Mouse (Mus musculus): ENCODE measurements around the gene Tmprss11e. TPM values are rescaled to one million over a fixed set of nuclear protein-coding genes. Genes with fewer than 3 reads are reported as not detected.

Tmprss11e gene
- polyA plus RNA-seq (2015; fragmentation: Nextera tagmentation; extraction: Ambion mirVana): not detected in 2 replicates

GRCm38 (mm10) chr5:86745715-86746114, at the start of gene Tmprss11e:
Gene Tmprss11e, minus strand, starts transcription at chr5:86745815.
- no peak within 1 kb of the TSS for H3K4me3 ChIP-seq
- no peaks in the 10 kb centered on the region for H3K27me3 ChIP-seq
- no peaks in the 10 kb centered on the region for H3K9me3 ChIP-seq
- ATAC-seq (replicated peaks): no peak
- H3K4me1 ChIP-seq: peaks cover 3% of the 10 kb centered on the region; the same call in 1 of the 2 replicates
- no peak within 1 kb of the TSS for H3K4me2 ChIP-seq (replicated peaks)
- 74% methylated on average over 4 of the region's 4 CpGs for WGBS
- no peaks in the 10 kb centered on the region for H3K36me3 ChIP-seq
- H3K9ac ChIP-seq (replicated peaks): no peak within 1 kb of the TSS
- no peak within 1 kb of the TSS for H3K27ac ChIP-seq (replicated peaks)

- ATAC-seq (replicated peaks): no peak
These were observed 47.2 kb upstream of the Tmprss11e start for GRCm38 (mm10) chr5:86792807-86793206.

GRCm38 (mm10) chr5:86792249-86792648, 46.6 kb upstream of the Tmprss11e start:
- Histone ChIP-seq H3K27ac (replicated peaks) (no peak overlapping the region), H3K27me3 (no peaks in the 10 kb centered on the region), H3K9me3 (no peaks in the 10 kb centered on the region), H3K4me1 (no peaks in the 10 kb centered on the region), H3K4me2 (replicated peaks) (no peak overlapping the region), H3K4me3 (no peak overlapping the region), H3K9ac (replicated peaks) (no peak overlapping the region), H3K36me3 (no peaks in the 10 kb centered on the region)
- 56% methylated on average over 4 of the region's 4 CpGs for WGBS
- ATAC-seq (replicated peaks): no peak

More at GRCm38 (mm10) chr5:86792807-86793206, 47.2 kb upstream of the Tmprss11e start:
- Histone ChIP-seq H3K27me3 (no peaks in the 10 kb centered on the region), H3K27ac (replicated peaks) (no peak overlapping the region), H3K9me3 (no peaks in the 10 kb centered on the region), H3K9ac (replicated peaks) (no peak overlapping the region), H3K4me1 (no peaks in the 10 kb centered on the region), H3K4me3 (no peak overlapping the region), H3K36me3 (no peaks in the 10 kb centered on the region), H3K4me2 (replicated peaks) (no peak overlapping the region)
- WGBS: 76% methylated on average over 8 of the region's 8 CpGs

- WGBS: 73% methylated on average over 2 of the region's 2 CpGs
- ATAC-seq (replicated peaks): no peak
- Histone ChIP-seq H3K36me3 (no peaks in the 10 kb centered on the region), H3K27ac (replicated peaks) (no peak overlapping the region), H3K4me1 (no peaks in the 10 kb centered on the region), H3K9me3 (no peaks in the 10 kb centered on the region), H3K9ac (replicated peaks) (no peak overlapping the region), H3K27me3 (no peaks in the 10 kb centered on the region), H3K4me2 (replicated peaks) (no peak overlapping the region), H3K4me3 (no peak overlapping the region)
These were observed 44.3 kb upstream of the Tmprss11e start for GRCm38 (mm10) chr5:86789954-86790353.

GRCm38 (mm10) chr5:86786798-86787197, 41.2 kb upstream of the Tmprss11e start:
- no peaks in the 10 kb centered on the region for H3K36me3 ChIP-seq
- ATAC-seq (replicated peaks): no peak
- no peak overlapping the region for H3K4me3 ChIP-seq
- H3K4me2 ChIP-seq (replicated peaks): no peak overlapping the region
- H3K27ac ChIP-seq (replicated peaks): no peak overlapping the region
- no peaks in the 10 kb centered on the region for H3K4me1 ChIP-seq
- H3K9me3 ChIP-seq: no peaks in the 10 kb centered on the region
- H3K9ac ChIP-seq (replicated peaks): no peak overlapping the region
- WGBS: 33% methylated on average over 1 of the region's 1 CpGs
- H3K27me3 ChIP-seq: no peaks in the 10 kb centered on the region

GRCm38 (mm10) chr5:86784205-86784604, 38.6 kb upstream of the Tmprss11e start:
- H3K4me2 ChIP-seq (replicated peaks): no peak overlapping the region
- no peaks in the 10 kb centered on the region for H3K27me3 ChIP-seq
- WGBS: 57% methylated on average over 1 of the region's 1 CpGs
- H3K4me1 ChIP-seq: no peaks in the 10 kb centered on the region
- no peak overlapping the region for H3K9ac ChIP-seq (replicated peaks)
- no peak overlapping the region for H3K27ac ChIP-seq (replicated peaks)
- H3K4me3 ChIP-seq: no peak overlapping the region
- no peaks in the 10 kb centered on the region for H3K9me3 ChIP-seq
- H3K36me3 ChIP-seq: no peaks in the 10 kb centered on the region
- ATAC-seq (replicated peaks): no peak

GRCm38 (mm10) chr5:86783059-86783458, 37.4 kb upstream of the Tmprss11e start:
- Histone ChIP-seq H3K9ac (replicated peaks) (no peak overlapping the region), H3K4me2 (replicated peaks) (no peak overlapping the region), H3K36me3 (no peaks in the 10 kb centered on the region), H3K4me1 (no peaks in the 10 kb centered on the region), H3K27me3 (no peaks in the 10 kb centered on the region), H3K4me3 (no peak overlapping the region), H3K9me3 (no peaks in the 10 kb centered on the region), H3K27ac (replicated peaks) (no peak overlapping the region)
- 67% methylated on average over 8 of the region's 8 CpGs for WGBS
- ATAC-seq (replicated peaks): no peak

GRCm38 (mm10) chr5:86778471-86778870, 32.9 kb upstream of the Tmprss11e start:
- H3K9me3 ChIP-seq: no peaks in the 10 kb centered on the region
- no peak overlapping the region for H3K27ac ChIP-seq (replicated peaks)
- H3K4me2 ChIP-seq (replicated peaks): no peak overlapping the region
- H3K27me3 ChIP-seq: no peaks in the 10 kb centered on the region
- 78% methylated on average over 1 of the region's 1 CpGs for WGBS
- no peaks in the 10 kb centered on the region for H3K36me3 ChIP-seq
- H3K4me3 ChIP-seq: no peak overlapping the region
- no peaks in the 10 kb centered on the region for H3K4me1 ChIP-seq
- ATAC-seq (replicated peaks): no peak
- H3K9ac ChIP-seq (replicated peaks): no peak overlapping the region

- Histone ChIP-seq H3K27ac (replicated peaks) (no peak overlapping the region), H3K9ac (replicated peaks) (no peak overlapping the region), H3K9me3 (no peaks in the 10 kb centered on the region), H3K27me3 (no peaks in the 10 kb centered on the region), H3K4me3 (no peak overlapping the region), H3K4me2 (replicated peaks) (no peak overlapping the region), H3K36me3 (no peaks in the 10 kb centered on the region), H3K4me1 (no peaks in the 10 kb centered on the region)
- 88% methylated on average over 5 of the region's 5 CpGs for WGBS
- ATAC-seq (replicated peaks): no peak
These were observed 31.3 kb upstream of the Tmprss11e start for GRCm38 (mm10) chr5:86776941-86777340.

GRCm38 (mm10) chr5:86771010-86771409, 25.4 kb upstream of the Tmprss11e start:
- H3K9me3 ChIP-seq: no peaks in the 10 kb centered on the region
- ATAC-seq (replicated peaks): no peak
- no peak overlapping the region for H3K9ac ChIP-seq (replicated peaks)
- no peaks in the 10 kb centered on the region for H3K36me3 ChIP-seq
- no peak overlapping the region for H3K4me2 ChIP-seq (replicated peaks)
- no peak overlapping the region for H3K27ac ChIP-seq (replicated peaks)
- H3K4me1 ChIP-seq: no peaks in the 10 kb centered on the region
- no peak overlapping the region for H3K4me3 ChIP-seq
- H3K27me3 ChIP-seq: no peaks in the 10 kb centered on the region

- WGBS: 38% methylated on average over 3 of the region's 3 CpGs
- Histone ChIP-seq H3K27me3 (no peaks in the 10 kb centered on the region), H3K9me3 (no peaks in the 10 kb centered on the region)
These were observed 23.5 kb upstream of the Tmprss11e start for GRCm38 (mm10) chr5:86769015-86769658.

GRCm38 (mm10) chr5:86742796-86743195, 2.8 kb downstream of the Tmprss11e start:
- no peak overlapping the region for H3K9ac ChIP-seq (replicated peaks)
- H3K4me2 ChIP-seq (replicated peaks): no peak overlapping the region
- no peak for ATAC-seq (replicated peaks)
- H3K4me3 ChIP-seq: no peak overlapping the region
- H3K9me3 ChIP-seq: no peaks in the 10 kb centered on the region
- H3K4me1 ChIP-seq: peaks cover 3% of the 10 kb centered on the region; the same call in 1 of the 2 replicates
- no peaks in the 10 kb centered on the region for H3K27me3 ChIP-seq
- WGBS: 75% methylated on average over 3 of the region's 3 CpGs
- H3K27ac ChIP-seq (replicated peaks): no peak overlapping the region
- H3K36me3 ChIP-seq: no peaks in the 10 kb centered on the region

More at GRCm38 (mm10) chr5:86769015-86769658, 23.5 kb upstream of the Tmprss11e start:
- Histone ChIP-seq H3K4me1 (no peaks in the 10 kb centered on the region), H3K36me3 (no peaks in the 10 kb centered on the region), H3K9ac (replicated peaks) (no peak overlapping the region), H3K27ac (replicated peaks) (no peak overlapping the region), H3K4me2 (replicated peaks) (no peak overlapping the region), H3K4me3 (no peak overlapping the region)
- no peak for ATAC-seq (replicated peaks)

GRCm38 (mm10) chr5:86741146-86741545, 4.5 kb downstream of the Tmprss11e start:
- Histone ChIP-seq H3K27ac (replicated peaks) (no peak overlapping the region), H3K4me2 (replicated peaks) (no peak overlapping the region), H3K9ac (replicated peaks) (no peak overlapping the region), H3K36me3 (no peaks in the 10 kb centered on the region), H3K9me3 (no peaks in the 10 kb centered on the region), H3K27me3 (no peaks in the 10 kb centered on the region), H3K4me3 (no peak overlapping the region), H3K4me1 (peaks cover 3% of the 10 kb centered on the region; the same call in 1 of the 2 replicates)
- ATAC-seq (replicated peaks): no peak
- 89% methylated on average over 5 of the region's 5 CpGs for WGBS
